Mouse (Mus musculus) midbrain, embryonic 10.5 days (tissue): ENCODE measurements around the gene Plek2. TPM values are rescaled to one million over a fixed set of nuclear protein-coding genes. Genes with fewer than 3 reads are reported as not detected.

ENCODE experiments used
- DNase-seq: peaks from one replicate; pipeline ENCODE4 v3.0.0-alpha.2; 2017; ENCODE audit warnings: low spot score
- H3K27ac ChIP-seq: fragments of 300-500 bp; sonication (generic); replicated peaks from 2 replicates; pipeline ENCODE4 v1.5.1; 2016; ENCODE audit warnings: mild to moderate bottlenecking
- H3K27me3 ChIP-seq: fragments of 300-500 bp; sonication (generic); 2 replicates; pipeline ENCODE4 v1.6.1; 2016; ENCODE audit warnings: low read depth, mild to moderate bottlenecking; ENCODE audit not compliant: poor library complexity, severe bottlenecking
- H3K36me3 ChIP-seq: fragments of 300-500 bp; sonication (generic); 2 replicates; pipeline ENCODE4 v1.6.1; 2016; ENCODE audit warnings: mild to moderate bottlenecking, moderate library complexity
- H3K4me1 ChIP-seq: fragments of 300-500 bp; sonication (generic); 2 replicates; pipeline ENCODE4 v1.6.1; 2016
- H3K4me3 ChIP-seq: fragments of 300-500 bp; sonication (generic); 2 replicates; pipeline ENCODE4 v1.5.1; 2016; ENCODE audit warnings: mild to moderate bottlenecking, moderate library complexity
- H3K9me3 ChIP-seq: fragments of 300-500 bp; sonication (generic); replicated peaks from 2 replicates; pipeline ENCODE4 v1.6.1; 2016; ENCODE audit warnings: mild to moderate bottlenecking
- WGBS: fragments of 180-500 bp; shearing (Covaris S2); methylation state at CpG from one replicate; pipeline ENCODE4 v1.1.7; 2016; 5-methylcytosine and 5-hydroxymethylcytosine counted together
- polyA plus RNA-seq: library from polyadenylated mRNA; unstranded; fragments of >200 nt; fragmentation: Nextera tagmentation; extraction: Ambion mirVana; gene quantifications from 2 replicates; pipeline ENCODE4 v1.2.1, GENCODE M21; 2016

The Plek2 gene
- 2.0 and 2.2 TPM in 2 replicates for polyA plus RNA-seq

- Histone ChIP-seq H3K36me3 (no peaks in the 10 kb centered on the region), H3K4me1 (peaks cover 24% of the 10 kb centered on the region), H3K4me3 (peak within 1 kb of the TSS; percentile 56), H3K9me3 (0 out of 2 replicates have a peak, but pooled peaks cover 3% of the 10 kb centered on the region), H3K27ac (peak within 1 kb of the TSS; percentile 49; the same call in 1 of the 2 replicates), H3K27me3 (peaks cover 66% of the 10 kb centered on the region)
- 3% methylated on average over 38 of the region's 38 CpGs for WGBS
- peak; percentile 64 for DNase-seq
These were observed at the start of gene Plek2 for GRCm38 (mm10) chr12:78906707-78907162. Plek2 (minus strand) TSS chr12:78906964.

- 83% methylated on average over 4 of the region's 4 CpGs for WGBS
- DNase-seq = no peak
- Histone ChIP-seq H3K27me3 (no peaks in the 10 kb centered on the region), H3K36me3 (no peaks in the 10 kb centered on the region), H3K27ac (no peak overlapping the region), H3K9me3 (peaks cover 18% of the 10 kb centered on the region), H3K4me1 (no peaks in the 10 kb centered on the region), H3K4me3 (no peak overlapping the region)
These were observed 49.6 kb upstream of the Plek2 start for GRCm38 (mm10) chr12:78956405-78956804.

- Histone ChIP-seq H3K9me3 (peaks cover 18% of the 10 kb centered on the region), H3K4me1 (peaks cover 7% of the 10 kb centered on the region), H3K27me3 (no peaks in the 10 kb centered on the region), H3K36me3 (no peaks in the 10 kb centered on the region), H3K4me3 (no peak overlapping the region), H3K27ac (no peak overlapping the region)
- 72% methylated on average over 3 of the region's 3 CpGs for WGBS
- DNase-seq = no peak
These were observed 45.7 kb upstream of the Plek2 start for GRCm38 (mm10) chr12:78952484-78952883.

GRCm38 (mm10) chr12:78952053-78952452 lies 45.3 kb upstream of the Plek2 start:
- DNase-seq = no peak
- no peaks in the 10 kb centered on the region for H3K27me3 ChIP-seq
- 74% methylated on average over 11 of the region's 11 CpGs for WGBS
- H3K4me3 ChIP-seq = no peak overlapping the region
- no peak overlapping the region for H3K27ac ChIP-seq
- peaks cover 7% of the 10 kb centered on the region for H3K4me1 ChIP-seq
- H3K9me3 ChIP-seq = peaks cover 14% of the 10 kb centered on the region; the same call in 1 of the 2 replicates
- H3K36me3 ChIP-seq = no peaks in the 10 kb centered on the region

- Histone ChIP-seq H3K27ac (no peak overlapping the region), H3K9me3 (no peaks in the 10 kb centered on the region), H3K36me3 (no peaks in the 10 kb centered on the region), H3K4me3 (no peak overlapping the region), H3K27me3 (no peaks in the 10 kb centered on the region), H3K4me1 (peaks cover 7% of the 10 kb centered on the region)
- 79% methylated on average over 5 of the region's 5 CpGs for WGBS
- no peak for DNase-seq
These were observed 40.9 kb upstream of the Plek2 start for GRCm38 (mm10) chr12:78947661-78948060.

- H3K27me3 ChIP-seq = no peaks in the 10 kb centered on the region
- no peaks in the 10 kb centered on the region for H3K36me3 ChIP-seq
- WGBS = 88% methylated on average over 6 of the region's 6 CpGs
- no peak overlapping the region for H3K4me3 ChIP-seq
- peaks cover 7% of the 10 kb centered on the region for H3K4me1 ChIP-seq
- no peak overlapping the region for H3K27ac ChIP-seq
- DNase-seq = no peak
- no peaks in the 10 kb centered on the region for H3K9me3 ChIP-seq
These were observed 40.4 kb upstream of the Plek2 start for GRCm38 (mm10) chr12:78947161-78947560.

GRCm38 (mm10) chr12:78942931-78943330 lies 36.2 kb upstream of the Plek2 start:
- no peaks in the 10 kb centered on the region for H3K4me1 ChIP-seq
- H3K27ac ChIP-seq = no peak overlapping the region
- H3K4me3 ChIP-seq = no peak overlapping the region
- DNase-seq = no peak
- no peaks in the 10 kb centered on the region for H3K27me3 ChIP-seq
- WGBS = 88% methylated on average over 6 of the region's 6 CpGs
- H3K9me3 ChIP-seq = no peaks in the 10 kb centered on the region
- no peaks in the 10 kb centered on the region for H3K36me3 ChIP-seq

- DNase-seq = no peak
- H3K4me3 ChIP-seq = no peak overlapping the region
- no peaks in the 10 kb centered on the region for H3K36me3 ChIP-seq
- no peaks in the 10 kb centered on the region for H3K9me3 ChIP-seq
- 91% methylated on average over 5 of the region's 5 CpGs for WGBS
- no peaks in the 10 kb centered on the region for H3K27me3 ChIP-seq
- H3K4me1 ChIP-seq = no peaks in the 10 kb centered on the region
- no peak overlapping the region for H3K27ac ChIP-seq
These were observed 33.3 kb upstream of the Plek2 start for GRCm38 (mm10) chr12:78940081-78940480.

- no peaks in the 10 kb centered on the region for H3K9me3 ChIP-seq
- no peaks in the 10 kb centered on the region for H3K4me1 ChIP-seq
These were observed 32.8 kb upstream of the Plek2 start for GRCm38 (mm10) chr12:78939393-78940037.

GRCm38 (mm10) chr12:78936494-78936893 lies 29.7 kb upstream of the Plek2 start:
- no peaks in the 10 kb centered on the region for H3K36me3 ChIP-seq
- no peak overlapping the region for H3K4me3 ChIP-seq
- DNase-seq = no peak
- H3K27ac ChIP-seq = no peak overlapping the region
- no peaks in the 10 kb centered on the region for H3K4me1 ChIP-seq
- H3K27me3 ChIP-seq = no peaks in the 10 kb centered on the region
- no peaks in the 10 kb centered on the region for H3K9me3 ChIP-seq
- WGBS = 76% methylated on average over 4 of the region's 4 CpGs

More at GRCm38 (mm10) chr12:78939393-78940037, 32.8 kb upstream of the Plek2 start:
- DNase-seq = no peak
- Histone ChIP-seq H3K27me3 (no peaks in the 10 kb centered on the region), H3K4me3 (no peak overlapping the region), H3K36me3 (no peaks in the 10 kb centered on the region), H3K27ac (no peak overlapping the region)
- WGBS = 80% methylated on average over 7 of the region's 7 CpGs

GRCm38 (mm10) chr12:78929900-78930299 lies 23.1 kb upstream of the Plek2 start:
- Histone ChIP-seq H3K4me1 (no peaks in the 10 kb centered on the region), H3K27ac (no peak overlapping the region), H3K4me3 (no peak overlapping the region), H3K9me3 (no peaks in the 10 kb centered on the region), H3K36me3 (no peaks in the 10 kb centered on the region), H3K27me3 (no peaks in the 10 kb centered on the region)
- 83% methylated on average over 1 of the region's 1 CpGs for WGBS
- no peak for DNase-seq

- Histone ChIP-seq H3K27me3 (no peaks in the 10 kb centered on the region), H3K4me1 (no peaks in the 10 kb centered on the region), H3K9me3 (no peaks in the 10 kb centered on the region), H3K4me3 (no peak overlapping the region), H3K36me3 (no peaks in the 10 kb centered on the region), H3K27ac (no peak overlapping the region)
- no peak for DNase-seq
- WGBS = 81% methylated on average over 5 of the region's 5 CpGs
These were observed 20.5 kb upstream of the Plek2 start for GRCm38 (mm10) chr12:78927287-78927686.

- no peaks in the 10 kb centered on the region for H3K9me3 ChIP-seq
- 92% methylated on average over 7 of the region's 7 CpGs for WGBS
These were observed 16.9 kb upstream of the Plek2 start for GRCm38 (mm10) chr12:78923539-78924189.

More at GRCm38 (mm10) chr12:78923539-78924189, 16.9 kb upstream of the Plek2 start:
- Histone ChIP-seq H3K4me3 (no peak overlapping the region), H3K36me3 (no peaks in the 10 kb centered on the region), H3K27me3 (no peaks in the 10 kb centered on the region), H3K4me1 (peaks cover 7% of the 10 kb centered on the region), H3K27ac (no peak overlapping the region)
- no peak for DNase-seq
